Mouse (Mus musculus) splenic B cell, adult 2 months (primary cell): ENCODE results near the gene Adh1.

Experiments
- DNase-seq: peaks from one replicate; pipeline ENCODE4 v3.0.0-alpha.2; 2011; ENCODE audit warnings: low read depth, low spot score
- H3K27me3 ChIP-seq: 2 replicates; pipeline ENCODE4 v1.6.1; 2012; ENCODE audit warnings: mild to moderate bottlenecking, low read length, moderate library complexity, mixed read lengths; ENCODE audit not compliant: control insufficient read depth, poor library complexity, insufficient read depth, severe bottlenecking
- H3K36me3 ChIP-seq: 2 replicates; pipeline ENCODE4 v1.6.1; 2012; ENCODE audit warnings: mild to moderate bottlenecking, low read length, moderate library complexity, mixed read lengths; ENCODE audit not compliant: control insufficient read depth, poor library complexity, insufficient read depth, severe bottlenecking

Adh1 gene

GRCm38 (mm10) chr3:138229448-138229847, 31.3 kb upstream of the Adh1 start:
- no peaks in the 10 kb centered on the region for H3K36me3 ChIP-seq
- no peaks in the 10 kb centered on the region for H3K27me3 ChIP-seq
- no peak for DNase-seq

DNA sequence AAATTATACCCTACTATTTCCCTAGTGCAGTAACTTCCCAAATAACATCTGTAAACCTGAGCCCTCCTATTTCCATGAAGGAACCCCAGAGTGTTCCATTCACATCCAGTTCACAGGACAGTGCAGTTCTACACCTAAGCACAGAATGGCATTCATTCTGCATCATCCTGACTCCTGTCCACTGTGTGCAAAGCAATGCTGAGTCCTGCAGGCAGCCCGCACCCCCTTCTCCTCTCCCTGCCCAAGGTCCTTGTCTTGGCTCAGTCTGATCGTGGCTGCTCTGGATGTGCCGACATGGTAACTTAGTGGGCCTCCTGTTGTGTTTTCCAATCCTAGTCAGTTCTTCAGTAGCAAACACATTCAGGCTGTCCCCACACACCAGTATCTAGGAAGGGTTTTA, 30.5 kb upstream of the Adh1 start:
- no peak for DNase-seq
- no peaks in the 10 kb centered on the region for H3K36me3 ChIP-seq
- no peaks in the 10 kb centered on the region for H3K27me3 ChIP-seq

GRCm38 (mm10) chr3:138231531-138231930, 29.3 kb upstream of the Adh1 start:
- H3K36me3 ChIP-seq, result no peaks in the 10 kb centered on the region
- DNase-seq, result no peak
- no peaks in the 10 kb centered on the region for H3K27me3 ChIP-seq

- H3K27me3 ChIP-seq, result no peaks in the 10 kb centered on the region
- DNase-seq, result no peak
- no peaks in the 10 kb centered on the region for H3K36me3 ChIP-seq
Measured at GRCm38 (mm10) chr3:138236546-138237163, 24.1 kb upstream of the Adh1 start.

- no peak for DNase-seq
- Histone ChIP-seq H3K36me3 (no peaks in the 10 kb centered on the region), H3K27me3 (no peaks in the 10 kb centered on the region)
Measured at GRCm38 (mm10) chr3:138238046-138238445, 22.7 kb upstream of the Adh1 start.

- H3K27me3 ChIP-seq, result no peaks in the 10 kb centered on the region
- no peaks in the 10 kb centered on the region for H3K36me3 ChIP-seq
- DNase-seq, result no peak
Measured at GRCm38 (mm10) chr3:138239461-138239860, 21.3 kb upstream of the Adh1 start.

- Histone ChIP-seq H3K27me3 (no peaks in the 10 kb centered on the region), H3K36me3 (no peaks in the 10 kb centered on the region)
- DNase-seq, result peak; percentile 2
Measured at GRCm38 (mm10) chr3:138240411-138240810, 20.4 kb upstream of the Adh1 start.

DNA sequence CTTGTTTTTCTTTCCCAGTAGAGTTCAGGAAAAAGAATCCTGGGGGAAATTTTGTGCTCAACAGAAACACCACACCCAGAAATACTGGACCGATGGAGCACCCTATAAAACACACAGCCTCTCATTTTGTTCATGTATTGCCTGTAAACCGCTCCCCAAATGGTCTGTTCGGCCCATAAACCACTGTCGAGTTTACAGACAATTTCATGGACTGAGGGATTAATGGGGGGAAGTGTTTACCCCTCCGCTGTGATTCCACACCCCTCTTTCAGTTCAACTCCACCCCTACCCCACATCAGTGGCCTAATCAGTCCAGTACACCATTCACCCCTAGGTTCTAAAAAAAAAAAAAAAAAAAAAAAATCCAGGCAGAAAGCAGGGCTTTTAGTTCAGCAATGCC, 19.8 kb upstream of the Adh1 start:
- Histone ChIP-seq H3K36me3 (no peaks in the 10 kb centered on the region), H3K27me3 (no peaks in the 10 kb centered on the region)
- no peak for DNase-seq

DNA sequence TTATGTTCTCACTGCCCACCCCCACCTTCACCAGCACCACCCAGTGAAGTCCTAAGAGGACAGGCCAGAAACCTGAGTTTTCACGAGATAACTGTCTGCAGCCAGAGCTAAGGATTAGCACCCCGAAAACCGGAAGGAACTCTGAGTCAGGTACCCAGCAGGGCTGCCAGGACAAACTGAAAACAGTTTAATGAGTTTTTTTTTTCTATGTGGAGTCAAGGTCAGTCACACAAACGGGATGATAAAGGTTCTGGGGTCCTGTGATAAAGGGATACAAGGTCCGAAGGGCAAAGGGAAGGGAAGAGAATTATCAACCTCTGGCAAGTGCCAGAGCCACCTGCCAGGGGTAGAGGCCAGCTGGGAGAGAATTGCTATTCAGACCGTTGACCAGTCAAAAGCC, 19.4 kb upstream of the Adh1 start:
- no peak for DNase-seq
- H3K36me3 ChIP-seq, result no peaks in the 10 kb centered on the region
- H3K27me3 ChIP-seq, result no peaks in the 10 kb centered on the region

GRCm38 (mm10) chr3:138242021-138242726, 18.6 kb upstream of the Adh1 start:
- DNase-seq, result no peak
- H3K27me3 ChIP-seq, result no peaks in the 10 kb centered on the region
- H3K36me3 ChIP-seq, result no peaks in the 10 kb centered on the region

GRCm38 (mm10) chr3:138242933-138243332, 17.9 kb upstream of the Adh1 start:
- H3K36me3 ChIP-seq, result no peaks in the 10 kb centered on the region
- no peak for DNase-seq
- no peaks in the 10 kb centered on the region for H3K27me3 ChIP-seq

DNA sequence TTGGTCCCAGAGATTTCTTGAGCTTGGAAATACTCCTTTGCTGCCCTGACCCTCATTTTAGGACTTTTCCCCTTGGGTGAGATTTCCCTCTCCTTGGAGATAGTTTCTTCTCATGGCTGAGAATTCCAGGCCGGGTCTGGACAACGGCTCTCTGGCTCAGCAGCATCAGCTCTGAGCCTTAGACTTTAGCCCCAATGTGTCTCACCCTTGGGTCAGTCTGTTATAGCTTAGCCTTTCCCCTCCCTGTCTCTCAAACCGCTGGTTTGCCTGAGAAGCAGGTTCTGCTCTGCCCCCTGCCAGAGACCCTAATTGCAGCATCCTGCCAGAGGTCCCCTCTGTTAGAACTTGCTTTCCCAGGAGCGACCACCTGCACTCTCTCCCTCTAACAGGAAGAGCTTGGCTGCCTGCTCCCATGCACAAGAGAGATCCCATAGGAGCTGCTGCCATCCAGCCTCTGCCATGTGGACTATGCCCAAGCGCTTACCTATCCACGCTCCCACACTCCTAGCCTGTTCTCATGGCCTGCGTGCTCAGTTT, 16.4 kb upstream of the Adh1 start:
- Histone ChIP-seq H3K36me3 (no peaks in the 10 kb centered on the region), H3K27me3 (no peaks in the 10 kb centered on the region)
- DNase-seq, result no peak

- H3K36me3 ChIP-seq, result no peaks in the 10 kb centered on the region
- H3K27me3 ChIP-seq, result no peaks in the 10 kb centered on the region
- no peak for DNase-seq
Measured at GRCm38 (mm10) chr3:138246511-138247020, 14.2 kb upstream of the Adh1 start.

- Histone ChIP-seq H3K36me3 (no peaks in the 10 kb centered on the region), H3K27me3 (no peaks in the 10 kb centered on the region)
- no peak for DNase-seq
Measured at GRCm38 (mm10) chr3:138247241-138247640, 13.6 kb upstream of the Adh1 start.

GRCm38 (mm10) chr3:138248011-138248410, 12.8 kb upstream of the Adh1 start:
- no peaks in the 10 kb centered on the region for H3K36me3 ChIP-seq
- DNase-seq, result no peak
- H3K27me3 ChIP-seq, result no peaks in the 10 kb centered on the region
